Mouse (Mus musculus): ENCODE data around the gene Spic.
"Not testable (repeated sequence)": the region's sequence is repeated elsewhere in the genome, so short reads cannot be mapped to it uniquely, and the experiment has no call there.

Spic gene

GRCm38 (mm10) chr10:88684925-88685324 lies at the start of gene Spic:
Spic (minus strand) TSS chr10:88685015.
- DNase-seq (ENCODE audit: low spot score in 2 of 2): no peak

GRCm38 (mm10) chr10:88732309-88732622 lies 47.5 kb upstream of the Spic start:
- DNase-seq (ENCODE audit: low spot score in 2 of 2): no peak

GRCm38 (mm10) chr10:88731496-88732308 lies 46.9 kb upstream of the Spic start:
- DNase-seq (ENCODE audit: low spot score in 2 of 2): peak in 1 of 2 experiments; percentile 25

- peak; percentile 87 to 89 for DNase-seq (ENCODE audit: low spot score in 2 of 2)
Measured at GRCm38 (mm10) chr10:88730571-88731495, 46.0 kb upstream of the Spic start, which contains the start of gene Arl1. Arl1 (plus strand) TSS chr10:88730858.

- no peak for DNase-seq (ENCODE audit: low spot score in 2 of 2)
Measured at GRCm38 (mm10) chr10:88728166-88728565, 43.4 kb upstream of the Spic start.

GRCm38 (mm10) chr10:88727128-88727527 lies 42.3 kb upstream of the Spic start:
- DNase-seq (ENCODE audit: low spot score in 2 of 2): peak in 1 of 2 experiments; percentile 24

GRCm38 (mm10) chr10:88725343-88725742 lies 40.5 kb upstream of the Spic start:
- peak; percentile 16 to 25 for DNase-seq (ENCODE audit: low spot score in 2 of 2)

- DNase-seq (ENCODE audit: low spot score in 2 of 2): no peak
Measured at GRCm38 (mm10) chr10:88719618-88720017, 34.8 kb upstream of the Spic start.

- no peak for DNase-seq (ENCODE audit: low spot score in 2 of 2)
Measured at GRCm38 (mm10) chr10:88717756-88718025, 32.9 kb upstream of the Spic start.

GRCm38 (mm10) chr10:88716986-88717755 lies 32.4 kb upstream of the Spic start:
- DNase-seq (ENCODE audit: low spot score in 2 of 2): no peak

GRCm38 (mm10) chr10:88715621-88716020 lies 30.8 kb upstream of the Spic start:
- no peak for DNase-seq (ENCODE audit: low spot score in 2 of 2)

GRCm38 (mm10) chr10:88714744-88715143 lies 29.9 kb upstream of the Spic start:
- no peak for DNase-seq (ENCODE audit: low spot score in 2 of 2)

- DNase-seq (ENCODE audit: low spot score in 2 of 2): peak in 1 of 2 experiments; percentile 19
Measured at GRCm38 (mm10) chr10:88712359-88712758, 27.5 kb upstream of the Spic start.

GRCm38 (mm10) chr10:88708671-88709523 lies 24.1 kb upstream of the Spic start:
- peak in 1 of 2 experiments; percentile 11 for DNase-seq (ENCODE audit: low spot score in 2 of 2)

- no peak for DNase-seq (ENCODE audit: low spot score in 2 of 2)
Measured at GRCm38 (mm10) chr10:88700938-88701337, 16.1 kb upstream of the Spic start.

- peak; percentile 13 to 39 for DNase-seq (ENCODE audit: low spot score in 2 of 2)
Measured at GRCm38 (mm10) chr10:88682904-88683563, 1.8 kb downstream of the Spic start.

GRCm38 (mm10) chr10:88672825-88673224 lies 12.0 kb downstream of the Spic start:
- DNase-seq (ENCODE audit: low spot score in 2 of 2): no peak

GRCm38 (mm10) chr10:88672123-88672522 lies 12.7 kb downstream of the Spic start:
- DNase-seq (ENCODE audit: low spot score in 2 of 2): no peak

GRCm38 (mm10) chr10:88669719-88670118 lies 15.1 kb downstream of the Spic start:
- DNase-seq (ENCODE audit: low spot score in 2 of 2): no peak

GRCm38 (mm10) chr10:88663856-88664255 lies 21.0 kb downstream of the Spic start:
- DNase-seq (ENCODE audit: low spot score in 2 of 2): not testable (repeated sequence)
